Mouse (Mus musculus) stomach, embryonic 15.5 days (tissue): Measurements from ENCODE around the gene Calm5. TPM values are rescaled to one million over a fixed set of nuclear protein-coding genes. Genes with fewer than 3 reads are reported as not detected.
"Not testable (repeated sequence)": the region's sequence is repeated elsewhere in the genome, so short reads cannot be mapped to it uniquely, and the experiment has no call there.

Experiments used
- ATAC-seq: fragments of 200-750 bp; cut with Nextera tagmentation; 2 replicates; pipeline ENCODE4 v1.8.0; 2017; ENCODE audit warnings: low read depth, moderate number of reproducible peaks, moderate TSS enrichment; ENCODE audit not compliant: insufficient read depth, low FRiP score
- H3K27ac ChIP-seq: fragments of 300-500 bp; sonication (generic); 2 replicates; pipeline ENCODE4 v1.5.1; 2015; ENCODE audit warnings: mild to moderate bottlenecking, inconsistent platforms
- H3K27me3 ChIP-seq: fragments of 300-500 bp; sonication (generic); replicated peaks from 2 replicates; pipeline ENCODE4 v1.6.1; 2015; ENCODE audit warnings: inconsistent platforms
- H3K36me3 ChIP-seq: fragments of 300-500 bp; sonication (generic); 2 replicates; pipeline ENCODE4 v1.6.1; 2015; ENCODE audit warnings: inconsistent platforms
- H3K4me1 ChIP-seq: fragments of 300-500 bp; sonication (generic); 2 replicates; pipeline ENCODE4 v1.6.1; 2015; ENCODE audit warnings: inconsistent platforms
- H3K4me2 ChIP-seq: fragments of 300-500 bp; sonication (generic); 2 replicates; pipeline ENCODE4 v1.6.1; 2015; ENCODE audit warnings: mild to moderate bottlenecking, inconsistent platforms
- H3K4me3 ChIP-seq: fragments of 300-500 bp; sonication (generic); replicated peaks from 2 replicates; pipeline ENCODE4 v1.5.1; 2015; ENCODE audit warnings: inconsistent platforms
- H3K9ac ChIP-seq: fragments of 300-500 bp; sonication (generic); 2 replicates; pipeline ENCODE4 v1.6.1; 2015; ENCODE audit warnings: inconsistent platforms
- H3K9me3 ChIP-seq: fragments of 300-500 bp; sonication (generic); 2 replicates; pipeline ENCODE4 v1.6.1; 2016; ENCODE audit warnings: inconsistent platforms
- WGBS: fragments of 180-500 bp; shearing (Covaris S2); methylation state at CpG from one replicate; pipeline ENCODE4 v1.1.7; 2015; 5-methylcytosine and 5-hydroxymethylcytosine counted together
- polyA plus RNA-seq: library from polyadenylated mRNA; unstranded; fragments of >200 nt; fragmentation: Nextera tagmentation; extraction: Ambion mirVana; gene quantifications from 2 replicates; pipeline ENCODE4 v1.2.1, GENCODE M21; 2015

The Calm5 gene
- not detected in 2 replicates for polyA plus RNA-seq

- H3K4me3 ChIP-seq, H3K27ac ChIP-seq, ATAC-seq, H3K36me3 ChIP-seq, H3K27me3 ChIP-seq, H3K9ac ChIP-seq, H3K4me1 ChIP-seq, H3K4me2 ChIP-seq, H3K9me3 ChIP-seq: not testable (repeated sequence)
- WGBS = 88% methylated on average over 3 of the region's 3 CpGs
These were observed at the start of gene Calm5 for GRCm38 (mm10) chr13:3853648-3854333. Gene Calm5 (plus strand): TSS chr13:3854173.

GRCm38 (mm10) chr13:3804186-3804585 is 49.8 kb upstream of the Calm5 start, which contains the start of gene Calml3:
Gene Calml3 (minus strand): TSS chr13:3804316.
- no peak within 1 kb of the TSS for H3K27ac ChIP-seq
- no peak for ATAC-seq
- H3K4me1 ChIP-seq = no peaks in the 10 kb centered on the region
- no peaks in the 10 kb centered on the region for H3K27me3 ChIP-seq
- H3K4me3 ChIP-seq = no peak within 1 kb of the TSS
- H3K9me3 ChIP-seq = no peaks in the 10 kb centered on the region
- H3K9ac ChIP-seq = no peak within 1 kb of the TSS
- no peak within 1 kb of the TSS for H3K4me2 ChIP-seq
- WGBS = 80% methylated on average over 13 of the region's 13 CpGs
- H3K36me3 ChIP-seq = no peaks in the 10 kb centered on the region

GRCm38 (mm10) chr13:3805132-3805531 is 48.8 kb upstream of the Calm5 start:
- no peak overlapping the region for H3K27ac ChIP-seq
- no peaks in the 10 kb centered on the region for H3K4me1 ChIP-seq
- ATAC-seq = no peak
- H3K4me3 ChIP-seq = no peak overlapping the region
- WGBS = 51% methylated on average over 2 of the region's 2 CpGs
- H3K9ac ChIP-seq = no peak overlapping the region
- no peaks in the 10 kb centered on the region for H3K9me3 ChIP-seq
- H3K4me2 ChIP-seq = no peak overlapping the region
- H3K36me3 ChIP-seq = no peaks in the 10 kb centered on the region
- no peaks in the 10 kb centered on the region for H3K27me3 ChIP-seq

DNA sequence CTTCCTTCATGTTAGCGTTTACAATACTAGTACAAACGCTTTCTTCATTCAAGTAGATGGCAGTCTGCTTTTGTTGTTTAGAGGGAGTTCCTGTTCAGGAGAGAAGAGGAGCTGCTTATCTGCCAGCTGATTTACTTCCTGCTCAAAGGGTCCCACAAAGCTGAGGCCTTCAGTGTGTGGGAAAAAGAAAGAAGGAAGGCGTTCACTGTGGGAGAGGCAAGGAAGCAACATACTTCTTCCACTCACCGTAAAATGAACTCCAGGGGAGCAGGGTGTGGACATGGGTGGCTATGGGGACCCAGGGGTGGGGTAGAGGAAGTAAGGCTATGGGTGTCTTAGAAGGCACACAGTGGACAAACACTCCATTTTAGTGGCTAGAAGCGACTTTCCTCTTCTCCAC is 48.3 kb upstream of the Calm5 start:
- H3K4me1 ChIP-seq = no peaks in the 10 kb centered on the region

DNA sequence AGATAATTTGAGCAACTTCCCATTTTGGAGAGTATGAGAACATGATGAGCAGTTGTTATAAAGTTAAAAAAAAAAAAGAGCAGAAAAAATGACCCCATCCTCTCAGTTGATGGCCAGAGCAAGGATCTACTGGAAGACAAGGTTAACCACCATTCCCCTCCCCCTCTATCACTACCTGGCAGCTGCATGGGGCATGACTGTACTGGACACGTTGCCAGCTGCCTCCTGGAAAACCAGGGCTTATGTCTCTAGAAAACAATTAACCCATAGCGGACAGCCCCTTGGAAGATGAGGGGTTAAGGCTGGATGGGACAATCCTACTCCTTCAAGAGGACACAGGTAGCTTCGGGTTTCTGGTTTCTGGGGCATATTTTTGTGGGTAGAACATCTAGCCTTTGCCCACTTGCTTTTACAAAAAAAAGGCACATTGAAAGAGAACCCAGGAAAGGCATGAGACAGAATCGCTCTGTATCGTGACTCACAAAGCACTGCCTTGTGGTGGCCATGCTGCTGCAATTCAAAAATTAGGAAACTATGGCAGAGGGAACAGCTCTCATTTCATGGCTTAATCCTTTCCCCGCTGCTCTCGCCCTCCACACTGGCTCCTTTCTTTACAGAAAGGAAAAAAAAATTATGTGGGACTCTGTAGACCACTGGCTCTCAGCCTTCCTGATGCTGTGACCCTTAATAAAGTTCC is 46.7 kb upstream of the Calm5 start:
- Histone ChIP-seq H3K27ac (no peak overlapping the region), H3K27me3 (no peaks in the 10 kb centered on the region), H3K9ac (no peak overlapping the region), H3K4me3 (no peak overlapping the region), H3K36me3 (no peaks in the 10 kb centered on the region), H3K4me2 (no peak overlapping the region), H3K4me1 (no peaks in the 10 kb centered on the region), H3K9me3 (no peaks in the 10 kb centered on the region)
- WGBS = 80% methylated on average over 7 of the region's 7 CpGs
- no peak for ATAC-seq

More for the DNA sequence above, 48.3 kb upstream of the Calm5 start:
- Histone ChIP-seq H3K4me3 (no peak overlapping the region), H3K36me3 (no peaks in the 10 kb centered on the region), H3K27me3 (no peaks in the 10 kb centered on the region), H3K9ac (no peak overlapping the region), H3K9me3 (no peaks in the 10 kb centered on the region), H3K4me2 (no peak overlapping the region), H3K27ac (no peak overlapping the region)
- no peak for ATAC-seq
- 59% methylated on average over 5 of the region's 5 CpGs for WGBS

DNA sequence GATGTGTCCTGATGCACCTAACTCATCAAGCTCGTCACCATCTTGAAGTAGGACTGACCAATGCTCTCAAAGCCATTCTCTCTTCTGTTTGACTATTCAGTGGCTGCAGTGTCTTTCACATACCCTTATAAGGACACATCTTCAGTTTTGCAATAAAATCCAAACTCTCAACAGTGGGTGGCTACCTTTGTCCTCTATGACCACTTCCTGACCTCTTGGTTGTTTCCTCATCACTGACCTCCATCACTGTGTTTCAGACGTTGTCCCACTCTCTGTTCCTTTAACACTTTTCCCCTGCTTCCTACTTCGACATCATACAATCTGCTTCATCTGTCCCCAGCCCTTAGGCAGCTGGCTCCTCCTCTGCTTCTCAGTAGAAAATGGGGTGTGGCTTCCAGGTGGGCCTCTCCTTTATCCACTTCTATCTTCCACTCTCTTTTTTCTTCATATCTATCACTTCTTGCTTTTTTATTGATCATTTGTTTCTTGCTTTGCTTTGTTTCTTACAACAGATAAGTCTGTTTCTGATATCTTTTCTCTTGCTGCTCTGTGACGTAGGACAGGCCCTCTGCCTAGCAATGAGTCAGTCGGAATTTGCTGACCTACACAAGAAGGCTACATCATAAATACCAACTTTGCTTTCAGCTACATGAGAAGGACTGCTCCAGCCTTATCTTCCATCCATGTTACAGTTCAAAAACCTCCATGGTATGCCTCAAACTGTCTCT is 35.8 kb upstream of the Calm5 start:
- ATAC-seq = no peak
- Histone ChIP-seq H3K4me3 (no peak overlapping the region), H3K9ac (no peak overlapping the region), H3K36me3 (no peaks in the 10 kb centered on the region), H3K9me3 (no peaks in the 10 kb centered on the region), H3K27ac (no peak overlapping the region), H3K4me2 (no peak overlapping the region), H3K27me3 (no peaks in the 10 kb centered on the region), H3K4me1 (no peaks in the 10 kb centered on the region)
- 57% methylated on average over 5 of the region's 5 CpGs for WGBS

- H3K36me3 ChIP-seq = no peaks in the 10 kb centered on the region
- no peak overlapping the region for H3K4me3 ChIP-seq
- ATAC-seq = no peak
- 58% methylated on average over 2 of the region's 2 CpGs for whole genome bisulfite sequencing
- H3K9me3 ChIP-seq = no peaks in the 10 kb centered on the region
- no peak overlapping the region for H3K27ac ChIP-seq
- H3K4me2 ChIP-seq = no peak overlapping the region
- H3K27me3 ChIP-seq = no peaks in the 10 kb centered on the region
- no peak overlapping the region for H3K9ac ChIP-seq
- H3K4me1 ChIP-seq = no peaks in the 10 kb centered on the region
These were observed 35.3 kb upstream of the Calm5 start for GRCm38 (mm10) chr13:3818740-3819076.

DNA sequence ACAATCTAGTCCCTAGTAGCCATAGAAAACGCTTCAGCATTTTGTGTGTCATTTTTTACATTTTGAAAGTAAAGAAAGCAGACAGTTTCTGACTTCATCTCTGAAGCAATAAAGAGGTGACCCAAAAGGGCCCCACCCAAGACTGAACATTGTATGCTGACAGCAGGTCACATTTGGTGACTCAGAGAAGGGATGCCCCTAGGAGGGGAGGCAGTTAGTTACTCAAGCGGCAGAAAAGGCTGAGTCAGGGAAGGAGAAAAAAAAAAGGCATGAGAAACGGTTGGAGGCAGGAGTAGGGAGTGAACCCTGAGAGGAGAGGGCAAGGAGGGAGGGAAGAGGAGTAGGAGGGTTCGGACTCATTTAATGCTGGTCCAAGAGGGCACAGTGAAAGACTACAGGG is 31.9 kb upstream of the Calm5 start:
- H3K27ac ChIP-seq = no peak overlapping the region
- H3K4me2 ChIP-seq = no peak overlapping the region
- 57% methylated on average over 4 of the region's 4 CpGs for WGBS
- no peaks in the 10 kb centered on the region for H3K27me3 ChIP-seq
- no peaks in the 10 kb centered on the region for H3K36me3 ChIP-seq
- H3K9me3 ChIP-seq = no peaks in the 10 kb centered on the region
- no peak overlapping the region for H3K9ac ChIP-seq
- ATAC-seq = no peak
- no peak overlapping the region for H3K4me3 ChIP-seq
- no peaks in the 10 kb centered on the region for H3K4me1 ChIP-seq

- no peaks in the 10 kb centered on the region for H3K27me3 ChIP-seq
- H3K4me2 ChIP-seq = no peak overlapping the region
- no peaks in the 10 kb centered on the region for H3K9me3 ChIP-seq
- no peak overlapping the region for H3K9ac ChIP-seq
- H3K27ac ChIP-seq = no peak overlapping the region
- H3K4me3 ChIP-seq = no peak overlapping the region
- no peaks in the 10 kb centered on the region for H3K4me1 ChIP-seq
- ATAC-seq = no peak
- H3K36me3 ChIP-seq = no peaks in the 10 kb centered on the region
These were observed 28.2 kb upstream of the Calm5 start for GRCm38 (mm10) chr13:3825726-3826125.

- WGBS = 67% methylated on average over 5 of the region's 5 CpGs
- H3K36me3 ChIP-seq = no peaks in the 10 kb centered on the region
- peak overlapping the region; percentile 48; the same call in 1 of the 2 replicates for H3K27ac ChIP-seq
- no peak overlapping the region for H3K4me3 ChIP-seq
- no peak overlapping the region for H3K4me2 ChIP-seq
- H3K4me1 ChIP-seq = no peaks in the 10 kb centered on the region
- no peaks in the 10 kb centered on the region for H3K27me3 ChIP-seq
- no peak overlapping the region for H3K9ac ChIP-seq
- no peak for ATAC-seq
- H3K9me3 ChIP-seq = no peaks in the 10 kb centered on the region
These were observed 22.4 kb upstream of the Calm5 start for GRCm38 (mm10) chr13:3831546-3831945.

- H3K27ac ChIP-seq = peak overlapping the region; percentile 59
These were observed 22.0 kb upstream of the Calm5 start for GRCm38 (mm10) chr13:3831994-3832393.

GRCm38 (mm10) chr13:3832450-3832849 is 21.5 kb upstream of the Calm5 start:
- ATAC-seq = no peak
- no peaks in the 10 kb centered on the region for H3K36me3 ChIP-seq
- H3K9ac ChIP-seq = no peak overlapping the region
- no peaks in the 10 kb centered on the region for H3K9me3 ChIP-seq
- no peak overlapping the region for H3K4me3 ChIP-seq
- H3K27me3 ChIP-seq = no peaks in the 10 kb centered on the region
- H3K4me1 ChIP-seq = no peaks in the 10 kb centered on the region
- no peak overlapping the region for H3K4me2 ChIP-seq
- peak overlapping the region; percentile 59 for H3K27ac ChIP-seq
- WGBS = 35% methylated on average over 2 of the region's 2 CpGs

More at GRCm38 (mm10) chr13:3831994-3832393, 22.0 kb upstream of the Calm5 start:
- Histone ChIP-seq H3K27me3 (no peaks in the 10 kb centered on the region), H3K4me3 (no peak overlapping the region), H3K9ac (no peak overlapping the region), H3K9me3 (no peaks in the 10 kb centered on the region), H3K4me1 (no peaks in the 10 kb centered on the region), H3K4me2 (no peak overlapping the region), H3K36me3 (no peaks in the 10 kb centered on the region)
- ATAC-seq = peak; percentile 58; the same call in 1 of the 2 replicates
- 46% methylated on average over 1 of the region's 1 CpGs for WGBS
